Mouse (Mus musculus): ENCODE results near the gene Ranbp3l.

Ranbp3l gene

DNA sequence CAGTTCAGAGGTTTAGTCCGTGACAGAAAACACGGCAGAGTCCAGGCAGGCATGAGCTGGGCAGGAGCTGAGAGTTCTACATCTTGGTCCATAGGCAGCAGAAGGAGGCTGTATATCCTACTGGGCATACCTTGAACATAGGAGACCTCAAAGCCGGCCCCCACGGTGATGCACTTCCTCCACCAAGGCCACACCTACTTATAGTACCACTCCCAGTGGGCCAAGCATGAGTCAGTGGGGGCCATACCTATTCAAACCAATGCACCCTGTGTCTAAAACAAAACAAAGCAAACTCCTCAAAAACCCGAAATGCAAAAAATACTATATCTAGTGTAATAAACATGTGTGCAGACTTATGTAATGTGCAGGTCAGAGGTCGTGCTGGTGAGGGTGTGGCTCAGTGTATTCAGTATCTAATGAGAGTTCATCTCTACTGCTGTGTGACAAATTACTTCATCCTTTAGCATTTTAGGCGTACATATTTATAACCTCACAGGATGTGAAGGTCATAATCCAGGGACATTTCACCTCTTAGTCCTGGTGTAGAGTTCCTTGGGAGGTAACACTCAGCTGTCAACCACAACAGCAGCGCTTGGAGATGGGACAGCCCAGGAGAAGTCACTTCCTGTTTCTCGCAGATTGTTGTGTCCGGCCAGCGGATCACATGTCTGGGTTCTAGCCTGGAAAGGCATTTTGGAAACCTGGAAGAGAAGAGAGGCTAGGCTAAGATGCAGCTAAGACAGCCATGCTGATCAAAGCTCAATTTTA, 126.0 kb downstream of the Ranbp3l start:
- DNase-seq (ENCODE audit: low spot score in 2 of 2) = no peak

- peak in 1 of 2 experiments; percentile 48 for DNase-seq (ENCODE audit: low spot score in 2 of 2)
Observed at GRCm38 (mm10) chr15:9094366-9094750, 126.6 kb downstream of the Ranbp3l start.

GRCm38 (mm10) chr15:9096865-9097264, 129.1 kb downstream of the Ranbp3l start:
- DNase-seq (ENCODE audit: low spot score in 2 of 2) = no peak

- DNase-seq (ENCODE audit: low spot score in 2 of 2) = no peak
Observed at GRCm38 (mm10) chr15:9100446-9101077, 132.8 kb downstream of the Ranbp3l start.

GRCm38 (mm10) chr15:9106303-9107074, 138.7 kb downstream of the Ranbp3l start:
- no peak for DNase-seq (ENCODE audit: low spot score in 2 of 2)

DNA sequence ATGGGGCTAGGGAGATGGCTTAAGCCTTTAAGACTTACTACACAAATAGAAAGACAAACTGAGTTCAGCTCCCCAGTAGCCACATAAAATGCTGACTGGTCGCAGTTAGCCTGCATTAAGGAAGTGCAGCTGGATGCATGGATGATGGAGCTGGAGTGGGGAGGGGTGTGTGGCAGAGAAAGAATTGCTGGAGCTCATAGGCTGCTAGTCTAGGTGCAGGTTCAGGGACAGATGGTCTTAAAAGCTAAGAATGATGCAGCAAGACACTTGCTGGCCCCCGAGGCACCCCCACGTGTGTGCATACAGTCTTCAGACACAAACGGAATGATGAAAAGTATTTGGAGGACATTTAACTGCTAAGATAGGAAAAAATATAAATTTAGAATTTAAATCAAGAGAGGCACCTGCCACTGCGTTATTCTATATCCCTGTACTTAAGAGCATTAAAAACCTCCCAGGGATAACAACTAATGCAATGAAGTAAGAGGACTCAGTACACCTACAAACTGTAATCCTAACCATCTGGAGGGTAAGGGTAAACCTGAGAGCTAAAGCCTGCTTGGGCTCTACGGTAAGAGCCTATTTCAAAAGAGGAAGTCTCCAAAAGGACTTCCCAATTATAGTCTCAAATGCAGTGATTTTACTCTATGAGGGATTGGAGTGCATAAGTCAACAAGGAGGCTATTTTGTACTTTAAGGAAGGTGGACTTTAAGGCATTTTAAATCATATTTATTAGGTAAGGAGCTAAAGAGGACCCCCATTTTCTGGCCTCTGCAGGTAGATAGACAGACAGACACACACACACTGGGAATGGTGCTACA, 143.0 kb downstream of the Ranbp3l start:
- DNase-seq (ENCODE audit: low spot score in 2 of 2) = no peak

- no peak for DNase-seq (ENCODE audit: low spot score in 2 of 2)
Observed at GRCm38 (mm10) chr15:9111648-9112047, 143.9 kb downstream of the Ranbp3l start.

GRCm38 (mm10) chr15:9113556-9113955, 145.8 kb downstream of the Ranbp3l start:
- no peak for DNase-seq (ENCODE audit: low spot score in 2 of 2)

DNA sequence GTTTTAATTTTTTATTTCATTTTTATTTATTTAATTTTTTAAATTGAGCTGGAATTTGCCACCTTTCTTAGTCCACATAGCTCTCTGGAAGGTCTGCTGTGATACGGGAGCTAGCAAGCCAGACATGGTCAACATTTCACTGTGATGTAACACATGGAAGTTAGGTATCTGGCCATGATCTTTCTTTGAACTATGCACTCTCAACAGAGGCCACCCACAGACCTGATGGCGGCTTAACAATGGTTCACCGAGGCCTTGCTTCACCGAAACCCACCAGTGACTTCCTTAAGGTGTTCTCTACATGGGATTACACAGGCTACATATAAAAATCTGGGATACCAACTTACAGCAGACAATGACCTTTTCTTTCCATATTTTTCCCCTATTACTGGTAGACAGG, 146.4 kb downstream of the Ranbp3l start:
- DNase-seq (ENCODE audit: low spot score in 2 of 2) = no peak

GRCm38 (mm10) chr15:9114599-9114998, 146.8 kb downstream of the Ranbp3l start:
- no peak for DNase-seq (ENCODE audit: low spot score in 2 of 2)

Measured in left cerebral cortex, adult 9 months (tissue).